Mouse (Mus musculus) T-helper 2 cell (primary cell): ENCODE results near the gene Agpat1.

Experiments
- in situ Hi-C: fragments of 300-600 bp; cut with MboI, MseI; formaldehyde crosslinking; loops from one replicate; pipeline ENCODE4 v1.15.1; 2025; ENCODE audit warnings: high pct_unique_total_duplicates

Gene Agpat1

DNA sequence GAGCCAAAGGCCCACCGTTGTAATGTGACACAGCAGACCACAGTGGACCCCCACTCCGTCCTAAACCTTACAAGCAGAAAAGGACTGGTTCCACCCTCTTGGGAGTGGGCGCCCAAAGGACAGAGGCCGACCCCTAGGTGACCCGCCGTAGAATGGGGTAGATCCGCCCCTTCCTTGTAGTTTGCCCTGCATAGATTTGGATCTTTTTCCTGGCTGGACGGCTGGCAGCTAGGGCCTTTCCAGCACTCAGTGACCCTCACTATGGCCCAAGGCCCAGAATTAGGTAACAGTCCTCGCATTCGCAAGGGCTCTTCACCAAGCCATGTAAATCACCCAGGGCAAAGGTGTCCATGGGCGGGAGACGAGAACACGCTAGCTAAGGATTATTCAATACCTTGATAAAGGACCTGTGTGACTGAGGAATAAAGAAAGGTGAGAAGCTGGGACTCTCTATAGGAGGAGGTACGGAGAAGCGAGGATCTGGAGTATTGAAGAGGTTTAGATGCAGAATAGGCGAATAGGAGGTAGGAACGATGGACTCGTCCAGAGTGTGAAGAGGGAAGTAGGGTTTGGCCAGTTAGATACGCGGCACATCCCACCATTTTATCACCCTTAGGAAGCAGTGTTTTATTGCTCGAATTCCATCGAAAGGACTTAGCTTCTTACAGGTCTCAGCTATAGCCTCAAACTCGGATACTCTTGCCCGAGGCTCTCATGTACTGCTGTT, 612 bp downstream of the Agpat1 start:
- in situ Hi-C loops, result no loop called here

- in situ Hi-C loops, result no loop called here
Measured at GRCm38 (mm10) chr17:34605609-34606008, 1.5 kb downstream of the Agpat1 start.

- in situ Hi-C loops, result no loop called here
Measured at GRCm38 (mm10) chr17:34606186-34607039, 2.4 kb downstream of the Agpat1 start.

GRCm38 (mm10) chr17:34607997-34608396, 3.9 kb downstream of the Agpat1 start:
- in situ Hi-C loops, result no loop called here

GRCm38 (mm10) chr17:34611050-34611449, 7.0 kb downstream of the Agpat1 start:
- in situ Hi-C loops, result no loop called here

DNA sequence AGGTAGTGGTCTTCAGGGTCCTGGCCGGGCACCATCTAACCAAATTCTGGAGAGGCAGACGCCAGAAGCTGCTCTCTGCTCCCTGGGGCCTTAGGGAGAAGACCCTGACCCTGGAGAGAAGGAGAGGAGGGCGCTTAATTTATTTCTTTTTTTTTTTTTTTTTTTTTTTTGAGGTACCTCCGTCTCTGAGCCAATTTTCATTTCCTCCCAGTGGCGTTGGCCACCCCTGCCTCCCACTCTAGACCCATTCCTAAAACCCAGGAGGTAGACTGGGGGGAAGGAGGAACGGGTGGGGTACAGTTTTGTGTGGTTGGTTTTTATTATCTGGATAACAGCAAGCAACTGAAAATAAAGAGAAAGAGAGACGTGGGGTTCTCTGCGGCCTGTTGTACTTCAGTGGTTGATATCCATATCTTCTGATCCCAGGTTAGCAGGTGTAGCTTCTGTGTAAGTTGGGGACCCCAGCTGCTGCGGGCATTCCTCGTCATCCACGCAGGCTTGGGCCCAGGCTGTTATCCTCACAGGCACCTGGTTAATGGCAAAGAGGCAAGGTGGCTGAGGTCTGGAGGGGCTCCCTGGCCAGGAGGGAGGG, 9.1 kb downstream of the Agpat1 start:
- in situ Hi-C loops, result no loop called here

DNA sequence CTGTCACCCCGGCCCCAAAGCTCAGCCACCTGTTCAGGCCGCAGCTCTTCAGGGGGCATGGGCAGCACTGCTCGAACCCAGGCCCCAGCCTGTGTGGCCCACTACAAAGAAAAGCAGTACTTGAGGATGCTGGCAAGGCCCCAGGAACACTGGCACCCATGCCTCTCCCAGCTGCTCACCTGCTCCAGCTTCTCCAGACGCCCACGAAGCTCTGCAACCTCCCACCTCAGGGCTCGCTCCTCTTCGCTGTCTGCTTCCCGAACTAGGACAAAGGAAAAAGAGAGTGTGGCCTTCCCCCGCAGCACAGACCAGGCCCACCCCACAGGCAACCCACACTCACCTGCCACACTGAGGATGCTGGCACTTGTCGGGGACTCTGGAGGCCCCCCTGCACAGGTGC, 9.8 kb downstream of the Agpat1 start:
- in situ Hi-C loops, result no loop called here

DNA sequence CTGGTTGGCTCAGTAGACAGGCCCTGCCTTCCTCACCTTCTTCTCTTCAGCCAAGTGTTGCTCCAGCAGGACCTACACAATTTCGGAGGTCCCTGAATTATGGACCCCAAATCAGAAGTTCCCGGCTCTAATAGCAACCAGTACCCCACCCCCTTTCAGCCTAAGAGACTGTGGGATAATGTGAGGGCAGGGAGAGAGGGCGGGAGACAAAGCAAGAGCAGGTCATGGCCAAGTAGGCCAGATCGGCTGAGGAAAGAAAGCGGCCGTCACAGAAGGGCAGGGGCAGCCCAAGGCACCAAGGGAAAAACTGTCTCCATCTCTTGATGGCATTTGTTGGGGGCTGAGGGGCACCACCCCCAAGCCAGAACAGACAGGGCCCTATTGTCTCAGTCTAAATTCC, 11.8 kb downstream of the Agpat1 start, which contains the start of gene Egfl8:
TSS of gene Egfl8 (minus strand) at position 101 of the 400 bp plus-strand sequence.
- in situ Hi-C loops, result no loop called here

DNA sequence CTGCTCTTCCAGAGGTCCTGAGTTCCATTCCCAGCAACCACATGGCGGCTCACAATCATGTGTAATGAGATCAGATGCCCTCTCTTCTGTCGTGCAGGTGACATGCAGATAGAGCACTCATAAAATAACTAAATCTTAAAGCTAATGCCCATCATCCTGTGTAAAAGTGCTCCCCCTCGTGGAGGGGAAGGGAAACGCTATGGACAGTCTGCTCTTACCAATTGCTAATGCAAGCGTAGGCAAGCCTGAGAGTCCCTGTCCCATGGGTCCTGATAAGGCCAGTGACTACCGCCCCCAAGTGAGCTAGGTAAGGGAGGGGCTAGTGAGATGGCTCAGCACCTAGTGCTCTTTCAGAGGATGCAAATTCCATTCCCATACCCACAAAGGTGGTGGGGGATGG, 14.9 kb downstream of the Agpat1 start:
- in situ Hi-C loops, result no loop called here

GRCm38 (mm10) chr17:34621006-34621405, 16.9 kb downstream of the Agpat1 start:
- in situ Hi-C loops, result no loop called here

DNA sequence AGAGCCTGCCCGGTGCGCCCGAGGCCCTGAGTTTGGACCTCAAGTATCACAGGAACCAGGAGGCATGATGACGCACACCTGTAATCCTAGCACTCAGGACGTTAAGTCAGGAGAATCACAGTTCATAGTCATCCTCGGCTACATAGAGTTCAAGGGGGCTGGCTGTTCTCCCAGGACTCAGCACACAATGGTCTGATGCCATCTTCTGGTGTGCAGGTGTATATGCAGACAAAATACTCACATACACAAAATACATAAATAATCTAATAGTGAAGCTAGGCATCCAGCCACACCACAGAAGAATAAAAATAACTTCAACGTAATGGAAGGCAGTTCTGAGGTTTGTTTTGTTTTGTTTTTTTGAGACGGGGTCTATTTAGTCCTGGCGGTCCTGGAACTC, 19.1 kb downstream of the Agpat1 start:
- in situ Hi-C loops, result no loop called here

DNA sequence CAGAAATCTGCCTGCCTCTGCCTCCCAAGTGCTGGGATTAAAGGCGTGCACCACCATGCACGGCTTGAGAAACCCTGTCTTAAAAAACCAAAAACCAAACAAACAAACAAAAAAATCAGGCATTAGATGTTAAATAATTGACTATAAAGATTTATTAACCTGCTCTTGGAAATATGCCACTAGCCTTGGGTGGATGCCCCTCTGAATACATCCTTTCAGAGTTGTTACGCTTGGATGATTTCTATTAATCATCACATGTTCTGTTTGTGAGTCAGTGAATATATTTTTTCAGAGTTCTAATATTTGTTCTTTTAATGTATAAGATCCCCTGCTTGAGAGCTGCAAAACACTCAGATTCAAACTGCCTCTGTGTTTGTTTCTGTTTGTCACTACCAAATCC, 20.9 kb downstream of the Agpat1 start:
- in situ Hi-C loops, result no loop called here

DNA sequence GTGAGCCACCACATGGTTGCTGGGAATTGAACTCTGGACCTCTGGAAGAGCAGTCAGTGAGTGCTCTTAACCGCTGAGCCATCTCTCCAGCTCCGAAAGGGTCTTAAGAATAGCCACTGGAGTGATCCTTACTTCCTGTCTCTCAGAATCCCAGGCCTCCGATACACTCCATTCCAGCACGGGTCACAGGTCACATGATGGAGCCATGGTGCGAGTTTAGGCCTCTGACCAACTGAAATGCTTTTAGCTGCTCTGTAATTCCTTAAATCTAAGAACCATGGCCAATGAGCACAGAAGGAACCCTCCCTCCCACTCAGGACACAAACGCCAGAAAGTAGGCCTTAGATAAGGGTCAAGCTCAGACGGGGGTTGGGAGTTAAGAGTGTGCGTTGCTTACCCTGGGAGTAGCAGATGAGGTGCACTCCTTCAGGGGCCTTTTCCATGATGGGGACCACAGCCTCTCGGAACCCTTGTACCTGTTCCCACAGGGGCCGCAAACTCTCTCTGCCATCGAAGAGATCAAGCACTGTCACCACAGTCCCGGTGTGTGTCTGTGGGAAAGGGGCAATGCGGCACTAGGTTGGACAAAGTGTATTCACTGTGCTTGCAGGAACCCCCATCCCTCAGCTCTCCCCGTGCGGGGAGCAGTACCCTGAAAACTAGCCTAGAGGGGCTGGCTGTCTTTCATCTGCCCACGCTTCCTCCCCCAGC, 22.2 kb downstream of the Agpat1 start:
- in situ Hi-C loops, result no loop called here

DNA sequence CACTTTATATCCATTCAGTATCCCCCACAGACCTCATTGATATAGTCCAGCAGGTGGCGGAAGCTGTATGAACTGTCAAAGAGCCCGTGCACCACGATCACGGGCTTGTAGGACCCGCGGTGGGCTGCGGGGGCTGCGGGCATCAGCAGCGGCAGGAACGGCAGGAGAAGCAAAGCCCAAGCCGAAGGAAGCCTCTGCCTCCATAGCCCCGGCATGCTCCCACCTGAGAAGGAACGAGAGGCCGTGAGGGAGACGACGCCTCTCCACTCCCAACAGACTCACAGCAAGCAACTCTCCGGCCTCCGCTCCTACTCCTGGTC, 22.7 kb downstream of the Agpat1 start:
- in situ Hi-C loops, result no loop called here

- in situ Hi-C loops, result no loop called here
Measured at GRCm38 (mm10) chr17:34627093-34627942, 23.3 kb downstream of the Agpat1 start.

GRCm38 (mm10) chr17:34627943-34628643, 24.0 kb downstream of the Agpat1 start, which contains the start of gene Ppt2:
Gene Ppt2 (minus strand): TSS chr17:34628510.
- in situ Hi-C loops, result no loop called here

- in situ Hi-C loops, result no loop called here
Measured at GRCm38 (mm10) chr17:34628644-34628967, 24.5 kb downstream of the Agpat1 start.

- in situ Hi-C loops, result no loop called here
Measured at GRCm38 (mm10) chr17:34629221-34629751, 25.2 kb downstream of the Agpat1 start, which contains the start of gene Prrt1. Gene Prrt1 (plus strand): TSS chr17:34629533.

- in situ Hi-C loops, result loop anchor here (10.0 kb wide), 1 partner anchor 1085 kb away; no protein-coding TSS in a partner anchor
Measured at GRCm38 (mm10) chr17:34629796-34630603, 25.9 kb downstream of the Agpat1 start.
